Mouse (Mus musculus) limb, embryonic 14.5 days (tissue): Measurements from ENCODE around the gene Sgpp2. TPM values are rescaled to one million over a fixed set of nuclear protein-coding genes. Genes with fewer than 3 reads are reported as not detected.

Experiments used
- ATAC-seq: fragments of 200-750 bp; cut with Nextera tagmentation; 2 replicates; pipeline ENCODE4 v1.8.0; 2017; ENCODE audit warnings: low read depth, moderate number of reproducible peaks, moderate TSS enrichment; ENCODE audit not compliant: low FRiP score
- DNase-seq: peaks from one replicate; pipeline ENCODE4 v3.0.0-alpha.2; 2015; ENCODE audit warnings: low spot score
- H3K27ac ChIP-seq: fragments of 300-500 bp; sonication (generic); replicated peaks from 2 replicates; pipeline ENCODE4 v1.5.1; 2014; ENCODE audit warnings: low read depth, mild to moderate bottlenecking, low read length, moderate library complexity, mixed read lengths
- H3K27me3 ChIP-seq: fragments of 300-500 bp; sonication (generic); 2 replicates; pipeline ENCODE4 v1.6.1; 2014; ENCODE audit warnings: low read length, mixed read lengths; ENCODE audit not compliant: control insufficient read depth, insufficient read depth
- H3K36me3 ChIP-seq: fragments of 300-500 bp; sonication (generic); 2 replicates; pipeline ENCODE4 v1.6.1; 2014; ENCODE audit warnings: mild to moderate bottlenecking, low read length, moderate library complexity, mixed read lengths; ENCODE audit not compliant: control insufficient read depth, insufficient read depth
- H3K4me1 ChIP-seq: fragments of 300-500 bp; sonication (generic); 2 replicates; pipeline ENCODE4 v1.6.1; 2014; ENCODE audit warnings: antibody characterized with exemption, low read length, mixed read lengths; ENCODE audit not compliant: control insufficient read depth, insufficient read depth
- H3K4me2 ChIP-seq: fragments of 300-500 bp; sonication (generic); replicated peaks from 2 replicates; pipeline ENCODE4 v1.6.1; 2014; ENCODE audit warnings: low read depth, mild to moderate bottlenecking, low read length, moderate library complexity; ENCODE audit not compliant: severe bottlenecking
- H3K4me3 ChIP-seq: fragments of 300-500 bp; sonication (generic); replicated peaks from 2 replicates; pipeline ENCODE4 v1.5.1; 2014; ENCODE audit warnings: low read length
- H3K9ac ChIP-seq: fragments of 300-500 bp; sonication (generic); 2 replicates; pipeline ENCODE4 v1.6.1; 2014; ENCODE audit warnings: mild to moderate bottlenecking, low read depth, low read length, moderate library complexity; ENCODE audit not compliant: severe bottlenecking
- H3K9me3 ChIP-seq: fragments of 300-500 bp; sonication (generic); 2 replicates; pipeline ENCODE4 v1.6.1; 2016; ENCODE audit warnings: low read length; ENCODE audit not compliant: control insufficient read depth
- POLR2A ChIP-seq: fragments of 200-500 bp; IDR thresholded peaks from 2 replicates; pipeline ENCODE4 v1.8.0; 2012; ENCODE audit warnings: inconsistent platforms, mild to moderate bottlenecking, moderate library complexity, borderline replicate concordance; ENCODE audit not compliant: insufficient read depth, insufficient read length; ENCODE audit errors: extremely low read depth
- WGBS: fragments of 180-500 bp; shearing (Covaris S2); extraction: QIAGEN DNeasy Blood & Tissue Kit; methylation state at CpG from one replicate; pipeline ENCODE4 v1.1.7; 2014; 5-methylcytosine and 5-hydroxymethylcytosine counted together
- polyA plus RNA-seq, 2 experiments: library from polyadenylated mRNA; depleted of rRNA in 1 of 2; stranded (reverse) in 1 of 2; unstranded in 1 of 2; fragments of >200 nt; fragmentation: Nextera tagmentation in 1 of 2; extraction: Ambion mirVana in 1 of 2; gene quantifications; 2 replicates each; pipeline versions ENCODE4 v1.2.1 to v1.2.3; 2012 to 2014

The Sgpp2 gene
- polyA plus RNA-seq, 2 experiments: 0.55 to 0.69 TPM

- Histone ChIP-seq H3K27me3 (no peaks in the 10 kb centered on the region), H3K9ac (no peak overlapping the region), H3K4me1 (no peaks in the 10 kb centered on the region), H3K36me3 (peaks cover 7% of the 10 kb centered on the region; the same call in 1 of the 2 replicates), H3K27ac (no peak overlapping the region), H3K4me2 (no peak overlapping the region), H3K4me3 (no peak overlapping the region), H3K9me3 (no peaks in the 10 kb centered on the region)
- WGBS: 95% methylated on average over 9 of the region's 9 CpGs
- no peak for DNase-seq
- no peak for ATAC-seq
- TF ChIP-seq POLR2A: no peak
These were observed 107.2 kb downstream of the Sgpp2 start for GRCm38 (mm10) chr1:78417154-78417911.

DNA sequence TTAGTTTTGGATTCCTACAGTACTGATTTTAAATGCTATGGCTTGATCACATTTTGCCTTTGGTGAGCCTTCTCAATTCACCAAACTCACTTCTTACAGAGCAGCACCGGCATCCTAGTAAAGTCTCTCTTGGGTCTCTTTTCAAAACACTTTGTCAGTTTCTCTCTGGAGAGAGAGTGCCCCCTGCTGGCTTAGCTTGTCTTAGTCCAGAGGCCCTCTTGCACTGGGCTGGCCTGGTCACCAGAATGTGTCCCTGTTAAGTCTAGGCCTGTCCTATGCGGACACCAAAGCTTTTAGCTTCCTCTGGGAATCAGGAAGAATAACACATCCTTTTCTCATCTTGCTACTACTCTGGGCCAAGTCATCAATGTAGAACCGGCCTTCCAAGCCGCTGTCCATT lies 109.4 kb downstream of the Sgpp2 start:
- Histone ChIP-seq H3K36me3 (peaks cover 15% of the 10 kb centered on the region), H3K27me3 (no peaks in the 10 kb centered on the region), H3K4me1 (no peaks in the 10 kb centered on the region), H3K9me3 (no peaks in the 10 kb centered on the region), H3K4me2 (no peak overlapping the region), H3K27ac (no peak overlapping the region), H3K4me3 (no peak overlapping the region), H3K9ac (no peak overlapping the region)
- no peak for TF ChIP-seq POLR2A
- DNase-seq (peak; percentile 81), ATAC-seq (peak; percentile 57; the same call in 1 of the 2 replicates)
- 47% methylated on average over 4 of the region's 4 CpGs for WGBS

DNA sequence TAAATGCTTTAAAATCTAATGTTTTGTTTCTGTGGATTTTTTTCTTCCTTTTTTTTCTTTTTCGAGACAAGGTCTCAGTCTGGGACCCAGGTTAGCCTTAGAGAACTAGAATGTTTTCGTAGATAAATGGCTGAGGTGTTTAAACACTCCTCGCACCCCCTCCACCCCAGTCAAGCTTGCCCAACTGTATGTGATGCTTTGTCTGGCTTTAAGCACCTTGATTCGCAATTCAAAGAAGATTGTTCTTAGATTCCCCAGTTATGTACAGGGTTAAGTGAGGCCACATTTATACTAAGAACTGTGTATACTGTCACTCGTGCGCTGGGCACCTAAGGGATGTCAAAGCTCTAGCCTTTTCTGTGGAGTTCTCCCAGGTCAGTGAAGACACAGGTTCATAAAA lies 110.1 kb downstream of the Sgpp2 start:
- peaks cover 19% of the 10 kb centered on the region for H3K36me3 ChIP-seq
- 90% methylated on average over 6 of the region's 6 CpGs for WGBS

DNA sequence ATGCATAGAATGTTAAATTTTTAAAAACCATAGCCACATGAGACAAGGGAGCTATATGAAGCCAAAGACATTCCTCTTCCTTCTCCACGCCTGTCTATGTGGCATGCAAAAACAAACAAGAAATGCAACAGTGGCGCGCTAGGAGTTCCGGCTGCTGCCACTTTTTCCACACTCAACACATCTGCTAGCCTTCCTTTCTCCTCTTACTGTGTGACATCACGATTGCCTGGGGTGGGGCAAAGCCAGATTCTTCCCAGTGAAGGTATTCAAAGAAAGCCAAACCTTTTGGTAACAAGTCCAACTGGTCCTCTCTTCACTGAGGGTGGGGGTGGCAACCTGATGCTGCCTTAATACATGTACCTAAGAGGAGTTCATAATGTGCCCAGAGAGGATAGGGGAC lies 111.6 kb downstream of the Sgpp2 start:
- Histone ChIP-seq H3K4me3 (no peak overlapping the region), H3K4me1 (peaks cover 9% of the 10 kb centered on the region), H3K27ac (no peak overlapping the region), H3K9me3 (no peaks in the 10 kb centered on the region), H3K9ac (no peak overlapping the region), H3K36me3 (peaks cover 19% of the 10 kb centered on the region), H3K4me2 (no peak overlapping the region), H3K27me3 (no peaks in the 10 kb centered on the region)
- DNase-seq (no peak), ATAC-seq (no peak)
- no peak for TF ChIP-seq POLR2A
- WGBS: 82% methylated on average over 5 of the region's 5 CpGs

More for the DNA sequence above, 110.1 kb downstream of the Sgpp2 start:
- Histone ChIP-seq H3K4me2 (no peak overlapping the region), H3K27ac (no peak overlapping the region), H3K27me3 (no peaks in the 10 kb centered on the region), H3K4me3 (no peak overlapping the region), H3K4me1 (no peaks in the 10 kb centered on the region; the same call in 1 of the 2 replicates), H3K9me3 (no peaks in the 10 kb centered on the region), H3K9ac (no peak overlapping the region)
- ATAC-seq: no peak
- no peak for TF ChIP-seq POLR2A
- DNase-seq: no peak

GRCm38 (mm10) chr1:78422576-78422975 lies 112.4 kb downstream of the Sgpp2 start:
- Histone ChIP-seq H3K4me3 (no peak overlapping the region), H3K4me1 (peaks cover 9% of the 10 kb centered on the region), H3K27me3 (no peaks in the 10 kb centered on the region), H3K27ac (no peak overlapping the region), H3K4me2 (no peak overlapping the region), H3K9ac (no peak overlapping the region), H3K9me3 (no peaks in the 10 kb centered on the region), H3K36me3 (peaks cover 19% of the 10 kb centered on the region)
- TF ChIP-seq POLR2A: no peak
- 84% methylated on average over 2 of the region's 2 CpGs for WGBS
- DNase-seq (no peak), ATAC-seq (no peak)
